Mouse (Mus musculus): ENCODE measurements around the gene Ccnb1ip1.

Gene Ccnb1ip1

GRCm38 (mm10) chr14:50784391-50785250 lies 22.9 kb downstream of the Ccnb1ip1 start:
- DNase-seq (ENCODE audit: low read depth in 1 of 2, low spot score in 2 of 2), result no peak

- no peak for DNase-seq (ENCODE audit: low read depth in 1 of 2, low spot score in 2 of 2)
These were observed 25.4 kb downstream of the Ccnb1ip1 start for GRCm38 (mm10) chr14:50782166-50782565.

GRCm38 (mm10) chr14:50771342-50771741 lies 36.2 kb downstream of the Ccnb1ip1 start:
- DNase-seq (ENCODE audit: low read depth in 1 of 2, low spot score in 2 of 2), result no peak

- no peak for DNase-seq (ENCODE audit: low read depth in 1 of 2, low spot score in 2 of 2)
These were observed 41.8 kb downstream of the Ccnb1ip1 start for GRCm38 (mm10) chr14:50765736-50766135.

GRCm38 (mm10) chr14:50758416-50759085 lies 49.0 kb downstream of the Ccnb1ip1 start:
- DNase-seq (ENCODE audit: low read depth in 1 of 2, low spot score in 2 of 2), result no peak

- DNase-seq (ENCODE audit: low read depth in 1 of 2, low spot score in 2 of 2), result no peak
These were observed 62.5 kb downstream of the Ccnb1ip1 start, which contains the start of gene Olfr749 for GRCm38 (mm10) chr14:50744994-50745393. TSS of gene Olfr749 (minus strand) at chr14:50745094.

- no peak for DNase-seq (ENCODE audit: low read depth in 1 of 2, low spot score in 2 of 2)
These were observed 65.9 kb downstream of the Ccnb1ip1 start for GRCm38 (mm10) chr14:50741584-50741983.

- DNase-seq (ENCODE audit: low read depth in 1 of 2, low spot score in 2 of 2), result no peak
These were observed 67.2 kb downstream of the Ccnb1ip1 start for GRCm38 (mm10) chr14:50740334-50740733.
